Mouse (Mus musculus) urinary bladder, adult 2 months (tissue): ENCODE results near the gene Gm20521. TPM values are rescaled to one million over a fixed set of nuclear protein-coding genes. Genes with fewer than 3 reads are reported as not detected.
"Not testable (repeated sequence)": the region's sequence is repeated elsewhere in the genome, so short reads cannot be mapped to it uniquely, and the experiment has no call there.

Source experiments
- DNase-seq: peaks from one replicate; pipeline ENCODE4 v3.0.0; 2022; ENCODE audit warnings: low spot score
- polyA plus RNA-seq: library from polyadenylated mRNA; depleted of rRNA; stranded (reverse); fragments of >200 nt; gene quantifications from 2 replicates; pipeline ENCODE4 v1.2.3, GENCODE M21; 2012; rRNA removed

Gene Gm20521
- polyA plus RNA-seq, 1 experiment: 0.40 TPM

- DNase-seq: no peak
Observed at GRCm38 (mm10) chr14:54936831-54937160, 53.6 kb downstream of the Gm20521 start.

GRCm38 (mm10) chr14:54937361-54938182, 54.3 kb downstream of the Gm20521 start:
- no peak for DNase-seq

GRCm38 (mm10) chr14:54938431-54939219, 55.4 kb downstream of the Gm20521 start:
- no peak for DNase-seq

- no peak for DNase-seq
Observed at GRCm38 (mm10) chr14:54939434-54940175, 56.4 kb downstream of the Gm20521 start.

- no peak for DNase-seq
Observed at GRCm38 (mm10) chr14:54940176-54940530, 56.9 kb downstream of the Gm20521 start.

GRCm38 (mm10) chr14:54941024-54941978, 58.1 kb downstream of the Gm20521 start:
- DNase-seq: no peak

- DNase-seq: no peak
Observed at GRCm38 (mm10) chr14:54942479-54942878, 59.2 kb downstream of the Gm20521 start.

GRCm38 (mm10) chr14:54943971-54944370, 60.7 kb downstream of the Gm20521 start:
- DNase-seq: no peak

GRCm38 (mm10) chr14:54944939-54945338, 61.7 kb downstream of the Gm20521 start:
- DNase-seq: no peak

GRCm38 (mm10) chr14:54945975-54946704, 62.9 kb downstream of the Gm20521 start:
- DNase-seq: no peak

- DNase-seq: not testable (repeated sequence)
Observed at GRCm38 (mm10) chr14:54947008-54947407, 63.8 kb downstream of the Gm20521 start.

Other genes with a start within 250 kb of the Gm20521 start
- gene Gm17606, start 242.5 kb upstream of the Gm20521 start, polyA plus RNA-seq: not detected in 2 replicates
- gene Cdh24, start 242.1 kb upstream of the Gm20521 start, polyA plus RNA-seq: 1.5 and 1.6 TPM in 2 replicates
- gene 1700123O20Rik, start 197.2 kb upstream of the Gm20521 start, polyA plus RNA-seq: 55.7 and 64.4 TPM in 2 replicates
- gene Acin1, start 196.5 kb upstream of the Gm20521 start, polyA plus RNA-seq: 129 and 169 TPM in 2 replicates
- 0.06 and 0.14 TPM in 2 replicates for gene Gm29776, start 184.6 kb upstream of the Gm20521 start, polyA plus RNA-seq
- 0.40 and 0.47 TPM in 2 replicates for gene Cebpe, start 171.3 kb upstream of the Gm20521 start, polyA plus RNA-seq
- gene Slc7a8, start 101.5 kb upstream of the Gm20521 start, polyA plus RNA-seq: 20.0 and 27.4 TPM in 2 replicates
- 0.06 and 0.08 TPM in 2 replicates for gene Rnf212b, start 69.3 kb upstream of the Gm20521 start, polyA plus RNA-seq
- gene Homez, start 12.5 kb upstream of the Gm20521 start, polyA plus RNA-seq: 5.0 and 6.4 TPM in 2 replicates
- 9.4 and 13.5 TPM in 2 replicates for gene Ppp1r3e, start 5.9 kb upstream of the Gm20521 start, polyA plus RNA-seq
- gene Bcl2l2, start 64 bp upstream of the Gm20521 start, polyA plus RNA-seq: 63.7 and 76.7 TPM in 2 replicates
- gene Pabpn1, start 9.1 kb downstream of the Gm20521 start, polyA plus RNA-seq: 278 and 430 TPM in 2 replicates
- 102 and 148 TPM in 2 replicates for gene Slc22a17, start 29.7 kb downstream of the Gm20521 start, polyA plus RNA-seq
- gene Efs, start 42.7 kb downstream of the Gm20521 start, polyA plus RNA-seq: 46.6 and 52.9 TPM in 2 replicates
- 0.07 and 0.09 TPM in 2 replicates for gene Il25, start 49.3 kb downstream of the Gm20521 start, polyA plus RNA-seq
- 4.2 and 5.1 TPM in 2 replicates for gene Cmtm5, start 52.8 kb downstream of the Gm20521 start, polyA plus RNA-seq
- gene Myh6, start 83.5 kb downstream of the Gm20521 start, polyA plus RNA-seq: 0.15 and 0.22 TPM in 2 replicates
- not detected in 2 replicates for gene Gm17428, start 93.5 kb downstream of the Gm20521 start, polyA plus RNA-seq
- 0.26 and 0.47 TPM in 2 replicates for gene Myh7, start 111.2 kb downstream of the Gm20521 start, polyA plus RNA-seq
- 53.7 and 65.8 TPM in 2 replicates for gene Ngdn, start 132.0 kb downstream of the Gm20521 start, polyA plus RNA-seq
- gene Zfhx2, start 208.9 kb downstream of the Gm20521 start, polyA plus RNA-seq: 0.66 and 2.0 TPM in 2 replicates
- gene Thtpa, start 211.3 kb downstream of the Gm20521 start, polyA plus RNA-seq: 6.6 and 11.6 TPM in 2 replicates
- 22.5 and 26.6 TPM in 2 replicates for gene Ap1g2, start 223.2 kb downstream of the Gm20521 start, polyA plus RNA-seq
- 2.4 and 2.8 TPM in 2 replicates for gene Jph4, start 233.5 kb downstream of the Gm20521 start, polyA plus RNA-seq